Mouse (Mus musculus): ENCODE data around the gene Slit3. TPM values are rescaled to one million over a fixed set of nuclear protein-coding genes. Genes with fewer than 3 reads are reported as not detected.

Gene Slit3
- 12.5 and 13.0 TPM in 2 replicates for polyA plus RNA-seq (2015; fragmentation: Nextera tagmentation; extraction: Ambion mirVana)

DNA sequence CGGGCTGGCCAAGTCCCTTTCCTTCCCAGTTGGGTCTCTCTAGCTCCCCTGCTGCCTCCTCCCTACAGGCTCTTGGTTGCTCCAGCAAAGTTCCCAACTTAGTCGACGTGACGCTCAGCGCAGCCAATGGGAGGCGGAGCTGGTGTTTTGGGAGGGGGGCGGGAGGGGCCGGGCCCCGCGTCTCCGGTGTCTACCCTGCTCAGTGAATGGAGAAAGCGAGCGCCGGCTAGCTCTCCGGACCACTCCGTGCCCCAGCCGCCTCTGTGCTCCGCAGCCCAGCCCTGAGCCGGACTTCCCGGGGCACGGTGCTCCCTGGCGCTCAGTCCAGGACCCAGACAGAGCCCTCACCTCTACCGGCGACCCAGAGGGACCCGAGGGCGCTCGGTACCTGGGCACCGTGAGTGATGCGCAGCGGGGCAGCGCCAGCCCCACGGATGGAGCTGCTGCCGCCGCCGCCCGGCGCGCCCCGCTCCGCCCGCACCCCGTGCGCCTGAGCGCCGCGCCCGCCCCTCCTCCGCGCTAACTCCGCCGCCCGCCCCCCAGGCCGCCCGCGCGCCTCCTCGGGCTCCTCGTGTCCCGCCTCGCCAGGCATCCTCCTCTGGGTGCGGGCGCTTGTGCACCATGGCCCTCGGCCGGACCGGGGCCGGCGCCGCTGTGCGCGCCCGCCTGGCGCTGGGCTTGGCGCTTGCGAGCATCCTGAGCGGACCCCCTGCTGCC, at the start of gene Slit3:
Gene Slit3 (plus strand): TSS at position 331 of the 717 bp plus-strand sequence.
- peak; percentile 84 for ATAC-seq (ENCODE audit: low FRiP score, low read depth)
- H3K9ac ChIP-seq, result peak within 1 kb of the TSS; percentile 55
- WGBS, result under 1% methylated on average over 75 of the region's 75 CpGs

DNA sequence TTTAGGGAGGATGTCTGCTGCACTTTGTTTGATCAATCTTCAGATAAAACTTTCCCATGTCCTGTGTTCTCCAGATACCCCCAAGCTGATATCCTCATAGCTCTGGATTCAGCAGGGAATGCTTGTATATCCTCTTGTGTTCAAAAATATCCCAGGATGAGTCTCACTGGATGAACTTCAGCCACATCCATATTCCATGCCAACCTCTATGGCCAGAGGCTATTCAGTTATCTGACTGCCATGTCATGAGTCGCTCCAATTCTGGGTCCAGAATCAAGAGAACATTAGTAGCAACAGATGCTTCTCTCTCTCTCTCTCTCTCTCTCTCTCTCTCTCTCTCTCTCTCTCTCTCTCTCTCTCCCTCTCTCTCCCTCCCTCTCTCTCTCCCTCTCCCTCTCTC, 49.6 kb upstream of the Slit3 start:
- Histone ChIP-seq H3K9me3 (no peaks in the 10 kb centered on the region), H3K4me1 (replicated peaks) (no peaks in the 10 kb centered on the region), H3K4me2 (no peak overlapping the region), H3K27me3 (no peaks in the 10 kb centered on the region), H3K36me3 (no peaks in the 10 kb centered on the region), H3K4me3 (no peak overlapping the region), H3K9ac (no peak overlapping the region), H3K27ac (replicated peaks) (no peak overlapping the region)
- 88% methylated on average over 1 of the region's 1 CpGs for WGBS
- ATAC-seq (ENCODE audit: low FRiP score, low read depth), result no peak

More for the DNA sequence above, at the start of gene Slit3:
- peaks cover 37% of the 10 kb centered on the region for H3K27me3 ChIP-seq
- H3K4me1 ChIP-seq (replicated peaks), result peaks cover 23% of the 10 kb centered on the region
- H3K9me3 ChIP-seq, result no peaks in the 10 kb centered on the region
- H3K36me3 ChIP-seq, result no peaks in the 10 kb centered on the region
- H3K4me3 ChIP-seq, result peak within 1 kb of the TSS; percentile 63
- no peak within 1 kb of the TSS for H3K27ac ChIP-seq (replicated peaks)
- H3K4me2 ChIP-seq, result peak within 1 kb of the TSS; percentile 93

DNA sequence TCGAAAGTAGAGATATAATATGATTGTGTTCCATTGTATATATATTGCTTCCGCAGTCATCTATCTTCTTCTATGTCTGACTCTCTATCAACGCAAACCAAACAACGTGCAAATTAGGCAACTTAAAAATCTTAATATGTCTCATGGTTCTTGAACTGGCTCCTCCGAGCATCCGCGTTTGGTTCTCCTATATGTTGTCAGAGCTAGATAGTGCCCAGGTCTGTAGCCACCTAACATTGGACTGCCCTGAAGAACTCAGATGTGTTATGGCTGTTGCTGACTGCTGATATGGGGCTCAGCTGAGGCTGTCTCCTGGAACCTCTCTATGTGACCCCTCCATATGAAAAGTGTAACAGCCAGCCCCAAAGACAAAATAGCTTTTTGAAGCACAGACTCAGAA, 45.6 kb upstream of the Slit3 start:
- WGBS, result 95% methylated on average over 7 of the region's 7 CpGs
- Histone ChIP-seq H3K27ac (replicated peaks) (no peak overlapping the region), H3K9me3 (no peaks in the 10 kb centered on the region), H3K9ac (no peak overlapping the region), H3K36me3 (no peaks in the 10 kb centered on the region), H3K27me3 (no peaks in the 10 kb centered on the region), H3K4me2 (no peak overlapping the region), H3K4me3 (no peak overlapping the region), H3K4me1 (replicated peaks) (0 out of 2 replicates have a peak, but pooled peaks cover under 1% of the 10 kb centered on the region)
- no peak for ATAC-seq (ENCODE audit: low FRiP score, low read depth)

DNA sequence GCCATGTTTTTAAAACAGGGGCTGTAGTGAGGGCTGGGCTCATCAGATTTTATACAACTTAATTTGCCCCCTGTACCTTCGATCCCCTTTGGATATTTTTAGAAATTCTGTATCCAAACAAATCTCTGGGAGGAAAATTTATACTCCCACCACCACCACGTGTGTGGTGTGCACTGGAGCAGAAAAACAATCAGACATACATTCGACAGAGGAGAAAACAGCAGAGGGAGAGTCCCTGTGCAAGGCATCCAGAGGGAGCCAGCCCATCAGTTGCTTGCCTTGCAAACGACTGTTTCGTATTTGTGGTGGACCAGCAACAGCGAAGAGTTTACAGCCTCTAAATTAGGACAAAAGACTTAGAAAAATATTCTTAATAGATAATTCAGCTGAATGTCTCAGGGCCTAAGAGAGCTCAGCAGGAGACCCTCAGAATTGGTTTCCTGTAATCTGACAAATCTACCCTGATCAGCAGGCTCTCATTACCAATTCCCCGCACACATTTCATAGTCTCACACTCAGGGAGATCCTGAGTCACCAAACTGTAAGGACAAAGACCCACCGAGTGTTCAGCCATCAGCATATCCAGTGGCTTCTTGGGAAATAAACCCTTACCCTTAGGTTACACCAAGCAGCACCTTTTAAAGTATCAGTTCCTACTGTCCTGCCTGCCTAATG, 40.4 kb upstream of the Slit3 start:
- no peak for ATAC-seq (ENCODE audit: low FRiP score, low read depth)
- Histone ChIP-seq H3K4me2 (no peak overlapping the region), H3K4me3 (no peak overlapping the region), H3K36me3 (no peaks in the 10 kb centered on the region), H3K27ac (replicated peaks) (no peak overlapping the region), H3K9ac (no peak overlapping the region), H3K9me3 (no peaks in the 10 kb centered on the region), H3K4me1 (replicated peaks) (0 out of 2 replicates have a peak, but pooled peaks cover 4% of the 10 kb centered on the region), H3K27me3 (no peaks in the 10 kb centered on the region)
- WGBS, result 21% methylated on average over 8 of the region's 8 CpGs

DNA sequence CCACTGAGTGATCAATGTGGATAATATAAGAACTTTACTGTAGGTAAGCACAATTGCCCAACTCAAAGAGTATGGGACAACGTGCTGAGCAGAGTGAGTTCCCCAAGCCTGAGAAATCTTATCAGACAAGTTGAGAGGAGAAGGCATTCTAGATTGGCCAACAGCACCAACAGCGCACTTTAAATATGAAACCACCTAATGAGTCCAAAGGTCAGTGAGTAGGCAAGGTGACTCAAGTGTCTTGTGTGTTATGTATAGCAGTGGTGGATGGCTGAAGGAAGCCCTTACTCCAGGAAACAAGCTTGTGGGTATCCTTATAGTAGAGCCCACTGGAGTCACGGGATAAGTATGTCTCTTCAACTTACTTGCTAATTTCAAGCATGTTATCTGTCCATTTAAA, 38.7 kb upstream of the Slit3 start:
- Histone ChIP-seq H3K27ac (replicated peaks) (no peak overlapping the region), H3K36me3 (no peaks in the 10 kb centered on the region), H3K9ac (no peak overlapping the region), H3K9me3 (no peaks in the 10 kb centered on the region), H3K4me2 (no peak overlapping the region), H3K4me3 (no peak overlapping the region), H3K27me3 (no peaks in the 10 kb centered on the region), H3K4me1 (replicated peaks) (0 out of 2 replicates have a peak, but pooled peaks cover 4% of the 10 kb centered on the region)
- ATAC-seq (ENCODE audit: low FRiP score, low read depth), result no peak
- WGBS, result 89% methylated on average over 3 of the region's 3 CpGs

DNA sequence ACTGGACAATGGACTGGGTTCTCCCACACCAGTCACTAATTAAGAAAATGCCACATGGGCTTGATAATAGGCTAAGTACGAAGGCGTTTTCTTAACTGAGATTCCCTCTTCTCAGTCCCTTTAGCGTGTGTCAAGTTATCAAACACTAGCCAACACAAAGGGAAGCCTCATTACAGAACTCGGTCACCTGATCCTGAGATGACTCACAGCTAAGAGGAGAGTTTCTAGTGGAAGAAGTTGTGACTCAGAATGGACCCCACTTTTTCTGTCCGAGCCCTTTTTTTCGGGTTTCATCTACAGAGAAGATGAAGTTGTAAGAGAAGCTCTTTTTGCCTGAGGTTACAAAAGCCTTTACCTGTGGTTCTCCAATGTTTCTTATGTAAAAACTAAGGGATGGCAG, 38.0 kb upstream of the Slit3 start:
- Histone ChIP-seq H3K27me3 (no peaks in the 10 kb centered on the region), H3K4me3 (no peak overlapping the region), H3K36me3 (no peaks in the 10 kb centered on the region), H3K4me2 (no peak overlapping the region), H3K9ac (no peak overlapping the region), H3K4me1 (replicated peaks) (0 out of 2 replicates have a peak, but pooled peaks cover 4% of the 10 kb centered on the region), H3K9me3 (no peaks in the 10 kb centered on the region), H3K27ac (replicated peaks) (no peak overlapping the region)
- WGBS, result 72% methylated on average over 6 of the region's 6 CpGs
- ATAC-seq (ENCODE audit: low FRiP score, low read depth), result no peak

DNA sequence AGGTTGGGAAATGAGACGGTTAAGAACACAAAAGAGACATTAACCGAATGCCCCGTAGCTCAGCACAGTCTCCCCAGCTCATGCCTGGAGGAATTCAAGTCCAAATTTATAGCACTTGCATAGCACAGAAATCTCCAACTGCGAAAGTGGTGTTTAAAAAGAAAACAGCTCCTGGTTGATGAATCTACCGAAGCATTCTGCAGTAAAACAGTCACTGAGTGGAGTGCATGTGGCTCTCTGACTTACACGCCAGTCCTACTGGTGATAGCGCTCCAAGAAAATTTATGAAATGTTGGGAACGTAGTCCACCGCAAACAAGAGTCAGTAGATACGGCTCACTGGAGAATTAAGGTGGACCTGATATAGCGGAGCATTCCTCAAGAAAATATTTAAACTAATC, 35.7 kb upstream of the Slit3 start:
- Histone ChIP-seq H3K9me3 (no peaks in the 10 kb centered on the region), H3K9ac (no peak overlapping the region), H3K4me1 (replicated peaks) (0 out of 2 replicates have a peak, but pooled peaks cover 4% of the 10 kb centered on the region), H3K27me3 (no peaks in the 10 kb centered on the region), H3K4me3 (no peak overlapping the region), H3K4me2 (no peak overlapping the region), H3K27ac (replicated peaks) (no peak overlapping the region), H3K36me3 (no peaks in the 10 kb centered on the region)
- no peak for ATAC-seq (ENCODE audit: low FRiP score, low read depth)
- 86% methylated on average over 11 of the region's 11 CpGs for WGBS

DNA sequence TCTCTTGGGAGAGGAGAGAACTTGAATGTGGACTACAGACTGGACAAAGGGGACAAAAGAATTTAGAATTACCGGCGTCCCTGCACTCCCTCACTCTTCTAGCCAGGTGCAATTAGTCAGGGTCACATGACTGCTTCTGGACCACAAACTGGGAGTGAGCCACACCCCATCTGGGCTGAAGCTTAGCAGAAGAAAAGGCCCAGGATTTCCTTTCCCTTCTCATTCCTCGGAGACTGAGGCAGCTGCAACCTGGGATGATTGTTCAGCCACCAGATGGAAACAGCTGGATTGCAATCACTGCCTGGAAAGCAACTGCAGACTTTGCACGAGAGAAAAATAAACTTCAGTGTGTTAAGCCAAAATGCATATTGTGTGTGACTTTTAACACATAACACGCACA, 35.0 kb upstream of the Slit3 start:
- no peaks in the 10 kb centered on the region for H3K9me3 ChIP-seq
- no peaks in the 10 kb centered on the region for H3K36me3 ChIP-seq
- no peak overlapping the region for H3K27ac ChIP-seq (replicated peaks)
- no peak for ATAC-seq (ENCODE audit: low FRiP score, low read depth)
- no peak overlapping the region for H3K9ac ChIP-seq
- no peaks in the 10 kb centered on the region for H3K4me1 ChIP-seq (replicated peaks)
- no peaks in the 10 kb centered on the region for H3K27me3 ChIP-seq
- WGBS, result 53% methylated on average over 5 of the region's 5 CpGs
- H3K4me3 ChIP-seq, result no peak overlapping the region
- H3K4me2 ChIP-seq, result no peak overlapping the region

DNA sequence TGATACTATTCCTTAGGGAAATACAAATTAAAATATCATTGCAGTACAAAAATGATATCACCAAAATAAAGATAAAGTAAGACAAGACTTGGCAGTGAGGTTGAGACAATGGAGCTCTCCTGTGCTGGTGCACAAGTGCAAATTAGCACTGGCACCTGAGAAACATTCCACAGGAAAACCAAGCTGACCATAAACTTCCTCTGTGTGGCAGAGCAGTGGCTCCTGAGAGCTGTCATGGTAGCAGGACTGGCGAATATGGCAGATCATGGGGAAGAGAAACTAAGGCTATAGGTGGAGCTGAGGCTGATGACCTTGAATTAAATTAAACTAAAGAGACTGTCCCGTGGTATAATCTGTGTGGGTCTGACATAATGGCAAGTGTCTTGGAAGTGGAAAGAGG, 33.6 kb upstream of the Slit3 start:
- no peaks in the 10 kb centered on the region for H3K4me1 ChIP-seq (replicated peaks)
- no peak overlapping the region for H3K27ac ChIP-seq (replicated peaks)
- H3K4me3 ChIP-seq, result no peak overlapping the region
- no peaks in the 10 kb centered on the region for H3K27me3 ChIP-seq
- H3K4me2 ChIP-seq, result no peak overlapping the region
- 81% methylated on average over 2 of the region's 2 CpGs for WGBS
- no peak overlapping the region for H3K9ac ChIP-seq
- H3K9me3 ChIP-seq, result no peaks in the 10 kb centered on the region
- no peaks in the 10 kb centered on the region for H3K36me3 ChIP-seq
- no peak for ATAC-seq (ENCODE audit: low FRiP score, low read depth)

DNA sequence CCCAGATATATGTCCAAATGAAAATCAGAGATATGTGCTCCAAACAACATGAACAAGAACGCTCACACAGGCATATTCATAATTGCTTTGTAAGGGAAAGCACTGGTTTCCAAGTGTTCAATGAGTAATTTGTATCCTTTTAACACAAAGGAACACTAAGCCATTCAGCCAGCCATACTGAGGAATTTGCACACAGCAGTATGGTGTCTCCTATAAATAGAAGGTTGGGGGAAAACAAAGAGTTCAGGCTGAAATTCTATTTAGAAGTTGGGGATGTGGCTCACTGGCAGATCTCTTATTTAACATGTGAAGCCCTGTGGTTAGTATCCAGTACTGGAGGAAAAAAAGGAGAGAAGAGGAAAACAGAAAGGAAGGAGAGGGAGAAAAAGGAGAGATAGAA, 32.9 kb upstream of the Slit3 start:
- Histone ChIP-seq H3K4me2 (no peak overlapping the region), H3K9me3 (no peaks in the 10 kb centered on the region), H3K9ac (no peak overlapping the region), H3K4me1 (replicated peaks) (no peaks in the 10 kb centered on the region), H3K36me3 (no peaks in the 10 kb centered on the region), H3K27ac (replicated peaks) (no peak overlapping the region), H3K27me3 (no peaks in the 10 kb centered on the region), H3K4me3 (no peak overlapping the region)
- ATAC-seq (ENCODE audit: low FRiP score, low read depth), result no peak
- WGBS, result 69% methylated on average over 1 of the region's 1 CpGs

DNA sequence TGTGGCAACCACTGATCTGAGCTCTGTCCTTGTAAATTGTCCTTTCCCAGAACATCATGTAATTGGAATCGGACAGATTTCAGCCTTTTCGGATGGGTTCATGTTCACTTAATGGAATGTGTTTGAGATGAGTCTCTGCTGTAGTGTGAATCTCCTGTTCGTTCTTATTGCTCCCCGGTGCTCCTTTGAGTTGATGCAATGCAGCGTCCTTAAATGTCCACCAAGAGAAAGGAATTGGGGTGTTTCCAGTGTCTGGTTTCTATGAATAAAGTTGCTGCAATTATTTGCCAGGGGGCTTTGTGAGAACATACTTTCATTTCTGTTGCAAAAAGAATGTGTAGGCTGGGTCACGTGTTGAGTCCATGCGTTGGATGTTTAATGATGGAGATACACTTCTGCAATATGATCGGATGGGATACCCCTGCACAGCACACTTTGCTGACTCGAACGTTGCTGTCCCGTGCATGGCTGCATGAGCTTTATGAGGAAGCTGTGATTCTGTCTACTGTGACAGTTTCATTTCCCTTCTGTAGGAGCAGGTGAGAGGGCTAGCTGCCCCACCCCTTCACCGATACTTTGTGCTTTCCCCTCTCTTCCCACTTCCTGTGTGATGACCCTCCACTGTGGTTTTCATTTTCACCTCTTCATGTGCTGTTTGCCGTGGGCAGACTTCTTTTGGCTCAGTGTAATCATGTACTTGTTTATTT, 30.2 kb upstream of the Slit3 start:
- Histone ChIP-seq H3K4me1 (replicated peaks) (no peaks in the 10 kb centered on the region), H3K27me3 (no peaks in the 10 kb centered on the region), H3K4me2 (no peak overlapping the region), H3K36me3 (no peaks in the 10 kb centered on the region), H3K9ac (no peak overlapping the region), H3K4me3 (no peak overlapping the region), H3K9me3 (no peaks in the 10 kb centered on the region), H3K27ac (replicated peaks) (no peak overlapping the region)
- WGBS, result 87% methylated on average over 13 of the region's 13 CpGs
- ATAC-seq (ENCODE audit: low FRiP score, low read depth), result no peak

DNA sequence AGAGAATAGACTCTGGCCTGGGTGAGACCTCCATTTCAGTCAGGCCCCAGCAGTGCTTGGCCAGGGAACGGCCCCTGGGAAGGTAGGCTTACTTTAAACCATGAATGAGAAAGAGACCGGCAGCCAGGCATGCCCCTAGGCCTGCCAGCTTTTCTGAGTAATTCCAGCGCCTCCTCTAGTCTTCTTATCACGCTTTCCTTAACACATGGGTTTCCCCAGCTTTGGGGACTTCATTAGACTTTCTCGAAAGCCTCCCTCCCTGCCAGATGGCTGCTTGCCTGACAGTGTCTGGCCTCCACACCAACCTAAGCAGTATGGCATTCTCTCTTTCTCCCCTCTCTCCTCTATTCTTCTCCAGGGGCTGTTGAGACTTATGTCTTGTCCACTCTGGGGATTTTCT, 24.5 kb upstream of the Slit3 start:
- WGBS, result 67% methylated on average over 5 of the region's 5 CpGs
- no peaks in the 10 kb centered on the region for H3K4me1 ChIP-seq (replicated peaks)
- no peak overlapping the region for H3K27ac ChIP-seq (replicated peaks)
- H3K4me2 ChIP-seq, result no peak overlapping the region
- H3K27me3 ChIP-seq, result no peaks in the 10 kb centered on the region
- ATAC-seq (ENCODE audit: low FRiP score, low read depth), result no peak
- no peaks in the 10 kb centered on the region for H3K36me3 ChIP-seq
- H3K9me3 ChIP-seq, result no peaks in the 10 kb centered on the region
- no peak overlapping the region for H3K9ac ChIP-seq
- H3K4me3 ChIP-seq, result no peak overlapping the region
